Mouse (Mus musculus) limb, embryonic 10.5 days (tissue): ENCODE measurements around the gene Eif4e1b. TPM values are rescaled to one million over a fixed set of nuclear protein-coding genes. Genes with fewer than 3 reads are reported as not detected.

Experiments used
- DNase-seq: peaks from one replicate; pipeline ENCODE4 v3.0.0-alpha.2; 2017; ENCODE audit warnings: low spot score
- H3K27ac ChIP-seq: fragments of 300-500 bp; sonication (generic); 2 replicates; pipeline ENCODE4 v1.5.1; 2016; ENCODE audit warnings: mild to moderate bottlenecking
- H3K27me3 ChIP-seq: fragments of 300-500 bp; sonication (generic); 2 replicates; pipeline ENCODE4 v1.6.1; 2016; ENCODE audit warnings: low read depth, mild to moderate bottlenecking; ENCODE audit not compliant: poor library complexity, severe bottlenecking
- H3K36me3 ChIP-seq: fragments of 300-500 bp; sonication (generic); 2 replicates; pipeline ENCODE4 v1.6.1; 2016; ENCODE audit warnings: mild to moderate bottlenecking, moderate library complexity
- H3K4me1 ChIP-seq: fragments of 300-500 bp; sonication (generic); 2 replicates; pipeline ENCODE4 v1.6.1; 2016
- H3K4me3 ChIP-seq: fragments of 300-500 bp; sonication (generic); 2 replicates; pipeline ENCODE4 v1.5.1; 2016; ENCODE audit warnings: mild to moderate bottlenecking, moderate library complexity
- H3K9me3 ChIP-seq: fragments of 300-500 bp; sonication (generic); replicated peaks from 2 replicates; pipeline ENCODE4 v1.6.1; 2016; ENCODE audit warnings: mild to moderate bottlenecking
- WGBS: fragments of 180-500 bp; shearing (Covaris S2); methylation state at CpG from one replicate; pipeline ENCODE4 v1.1.7; 2016; 5-methylcytosine and 5-hydroxymethylcytosine counted together
- polyA plus RNA-seq: library from polyadenylated mRNA; unstranded; fragments of >200 nt; fragmentation: Nextera tagmentation; extraction: Ambion mirVana; gene quantifications from 2 replicates; pipeline ENCODE4 v1.2.1, GENCODE M21; 2016

The Eif4e1b gene
- polyA plus RNA-seq: not detected in 2 replicates

DNA sequence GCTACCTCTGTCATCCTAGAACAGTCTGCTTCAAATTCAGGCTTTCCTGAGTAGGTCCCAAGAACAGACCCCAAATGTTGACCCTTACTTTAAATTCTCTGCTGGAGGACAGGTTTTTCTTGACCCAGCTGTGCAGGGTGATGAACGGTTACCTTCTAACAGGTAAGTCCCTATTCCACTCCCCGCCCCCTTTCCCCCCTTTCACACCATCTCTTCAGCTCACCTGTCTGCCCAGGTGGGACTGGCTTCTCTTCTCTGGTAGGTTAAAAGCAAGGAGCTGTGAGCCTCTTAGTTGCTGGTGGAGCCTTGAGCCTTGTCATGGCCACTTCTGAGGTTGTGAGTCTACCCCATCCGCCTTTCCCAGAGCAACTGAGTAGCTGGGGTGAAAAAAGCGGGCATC lies at the start of gene Eif4e1b:
Eif4e1b (plus strand) TSS at position 301 of the 400 bp plus-strand sequence.
- 85% methylated on average over 4 of the region's 4 CpGs for WGBS

DNA sequence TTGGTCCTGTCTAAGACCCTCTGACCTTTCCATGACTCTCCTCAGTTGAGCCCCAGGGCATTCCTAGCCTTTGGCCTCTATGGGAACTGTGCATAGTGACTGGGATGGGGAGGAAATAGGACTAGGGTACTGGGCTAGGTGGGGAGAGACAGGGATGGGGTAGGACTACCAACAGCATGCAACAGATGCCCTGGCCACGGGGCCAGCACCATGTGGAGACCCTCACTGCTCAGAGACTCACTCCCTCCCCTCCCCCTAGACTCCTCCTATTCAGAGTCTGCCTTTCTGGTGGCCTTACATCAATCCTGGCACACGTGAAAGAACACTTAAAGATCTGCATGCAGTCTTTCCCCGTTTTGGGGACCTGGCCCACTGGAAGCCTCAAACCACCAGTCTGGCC lies 46.9 kb upstream of the Eif4e1b start:
- 24% methylated on average over 3 of the region's 3 CpGs for WGBS
- Histone ChIP-seq H3K27ac (no peak overlapping the region), H3K4me3 (peak overlapping the region; percentile 50; the same call in 1 of the 2 replicates), H3K9me3 (no peaks in the 10 kb centered on the region), H3K36me3 (no peaks in the 10 kb centered on the region), H3K27me3 (peaks cover 81% of the 10 kb centered on the region), H3K4me1 (peaks cover 17% of the 10 kb centered on the region)
- no peak for DNase-seq

More for the DNA sequence above, at the start of gene Eif4e1b:
- H3K27me3 ChIP-seq: peaks cover 12% of the 10 kb centered on the region; the same call in 1 of the 2 replicates
- H3K4me1 ChIP-seq: no peaks in the 10 kb centered on the region
- DNase-seq: no peak
- H3K36me3 ChIP-seq: no peaks in the 10 kb centered on the region
- no peaks in the 10 kb centered on the region for H3K9me3 ChIP-seq
- no peak within 1 kb of the TSS for H3K27ac ChIP-seq
- no peak within 1 kb of the TSS for H3K4me3 ChIP-seq

GRCm38 (mm10) chr13:54737488-54738212 lies 46.1 kb upstream of the Eif4e1b start:
- Histone ChIP-seq H3K4me1 (peaks cover 17% of the 10 kb centered on the region), H3K9me3 (no peaks in the 10 kb centered on the region), H3K36me3 (no peaks in the 10 kb centered on the region), H3K27ac (no peak overlapping the region), H3K27me3 (peaks cover 87% of the 10 kb centered on the region), H3K4me3 (peak overlapping the region; percentile 50)
- WGBS: 2% methylated on average over 87 of the region's 87 CpGs
- DNase-seq: peak; percentile 63

GRCm38 (mm10) chr13:54738213-54738601 lies 45.6 kb upstream of the Eif4e1b start:
- H3K9me3 ChIP-seq: no peaks in the 10 kb centered on the region
- peaks cover 17% of the 10 kb centered on the region for H3K4me1 ChIP-seq
- no peak for DNase-seq
- H3K4me3 ChIP-seq: peak overlapping the region; percentile 50
- H3K27ac ChIP-seq: no peak overlapping the region
- peaks cover 90% of the 10 kb centered on the region for H3K27me3 ChIP-seq
- no peaks in the 10 kb centered on the region for H3K36me3 ChIP-seq
- 5% methylated on average over 34 of the region's 34 CpGs for WGBS

- 46% methylated on average over 6 of the region's 6 CpGs for WGBS
These were observed 37.7 kb upstream of the Eif4e1b start for GRCm38 (mm10) chr13:54746110-54746509.

DNA sequence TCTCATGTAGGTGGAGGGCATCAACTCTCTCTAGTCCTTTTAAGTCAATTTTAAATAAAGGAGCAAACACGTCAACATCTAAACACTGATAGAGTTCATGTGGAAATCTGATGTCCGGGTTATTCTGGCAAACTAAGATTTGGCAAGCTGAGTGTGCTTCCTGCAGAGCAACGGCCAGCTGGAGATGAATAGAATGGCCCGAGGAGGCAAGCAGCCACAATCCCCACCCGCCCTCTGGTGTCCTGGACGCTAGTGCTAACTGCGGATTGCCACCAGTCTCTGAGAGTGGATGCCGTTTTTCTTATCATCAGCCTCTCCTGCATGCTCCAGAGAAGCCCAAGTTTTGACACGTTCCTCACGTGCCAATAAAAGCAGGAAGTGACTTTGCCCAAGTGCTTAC lies 36.9 kb upstream of the Eif4e1b start:
- H3K4me3 ChIP-seq: no peak overlapping the region
- peaks cover 20% of the 10 kb centered on the region for H3K4me1 ChIP-seq
- no peak for DNase-seq
- WGBS: 63% methylated on average over 10 of the region's 10 CpGs
- H3K27me3 ChIP-seq: peaks cover 71% of the 10 kb centered on the region
- no peak overlapping the region for H3K27ac ChIP-seq
- H3K36me3 ChIP-seq: no peaks in the 10 kb centered on the region
- no peaks in the 10 kb centered on the region for H3K9me3 ChIP-seq

More at GRCm38 (mm10) chr13:54746110-54746509, 37.7 kb upstream of the Eif4e1b start:
- Histone ChIP-seq H3K27me3 (peaks cover 75% of the 10 kb centered on the region), H3K27ac (no peak overlapping the region), H3K4me3 (no peak overlapping the region), H3K4me1 (peaks cover 20% of the 10 kb centered on the region), H3K9me3 (no peaks in the 10 kb centered on the region), H3K36me3 (no peaks in the 10 kb centered on the region)
- no peak for DNase-seq

DNA sequence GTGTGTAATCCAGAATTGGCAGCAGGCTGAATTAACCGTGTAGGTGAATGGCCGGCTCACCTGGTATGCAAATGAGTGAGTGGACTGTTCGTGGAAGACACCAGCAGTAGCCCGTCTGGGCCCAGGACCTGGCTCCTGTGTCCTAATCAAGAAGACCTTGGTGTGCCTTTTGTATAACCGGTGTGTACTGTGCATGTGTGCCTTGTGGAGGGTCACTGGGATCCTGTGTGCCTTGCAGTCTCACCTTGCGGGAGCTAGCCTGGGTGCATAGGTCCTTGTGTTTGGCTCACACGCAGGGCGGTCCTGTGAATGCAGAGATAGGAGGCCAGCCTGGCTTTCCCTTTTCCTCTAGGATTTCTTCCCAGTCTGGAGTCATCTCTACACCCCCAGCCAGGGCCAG lies 35.6 kb upstream of the Eif4e1b start:
- no peak overlapping the region for H3K27ac ChIP-seq
- H3K4me3 ChIP-seq: no peak overlapping the region
- no peaks in the 10 kb centered on the region for H3K36me3 ChIP-seq
- DNase-seq: no peak
- 85% methylated on average over 8 of the region's 8 CpGs for WGBS
- H3K9me3 ChIP-seq: no peaks in the 10 kb centered on the region
- peaks cover 20% of the 10 kb centered on the region for H3K4me1 ChIP-seq
- peaks cover 71% of the 10 kb centered on the region for H3K27me3 ChIP-seq

- Histone ChIP-seq H3K27me3 (peaks cover 73% of the 10 kb centered on the region), H3K36me3 (no peaks in the 10 kb centered on the region), H3K9me3 (no peaks in the 10 kb centered on the region), H3K4me1 (peaks cover 20% of the 10 kb centered on the region), H3K27ac (no peak overlapping the region), H3K4me3 (peak overlapping the region; percentile 66)
- 64% methylated on average over 10 of the region's 10 CpGs for WGBS
- DNase-seq: no peak
These were observed 35.1 kb upstream of the Eif4e1b start for GRCm38 (mm10) chr13:54748721-54749060.

DNA sequence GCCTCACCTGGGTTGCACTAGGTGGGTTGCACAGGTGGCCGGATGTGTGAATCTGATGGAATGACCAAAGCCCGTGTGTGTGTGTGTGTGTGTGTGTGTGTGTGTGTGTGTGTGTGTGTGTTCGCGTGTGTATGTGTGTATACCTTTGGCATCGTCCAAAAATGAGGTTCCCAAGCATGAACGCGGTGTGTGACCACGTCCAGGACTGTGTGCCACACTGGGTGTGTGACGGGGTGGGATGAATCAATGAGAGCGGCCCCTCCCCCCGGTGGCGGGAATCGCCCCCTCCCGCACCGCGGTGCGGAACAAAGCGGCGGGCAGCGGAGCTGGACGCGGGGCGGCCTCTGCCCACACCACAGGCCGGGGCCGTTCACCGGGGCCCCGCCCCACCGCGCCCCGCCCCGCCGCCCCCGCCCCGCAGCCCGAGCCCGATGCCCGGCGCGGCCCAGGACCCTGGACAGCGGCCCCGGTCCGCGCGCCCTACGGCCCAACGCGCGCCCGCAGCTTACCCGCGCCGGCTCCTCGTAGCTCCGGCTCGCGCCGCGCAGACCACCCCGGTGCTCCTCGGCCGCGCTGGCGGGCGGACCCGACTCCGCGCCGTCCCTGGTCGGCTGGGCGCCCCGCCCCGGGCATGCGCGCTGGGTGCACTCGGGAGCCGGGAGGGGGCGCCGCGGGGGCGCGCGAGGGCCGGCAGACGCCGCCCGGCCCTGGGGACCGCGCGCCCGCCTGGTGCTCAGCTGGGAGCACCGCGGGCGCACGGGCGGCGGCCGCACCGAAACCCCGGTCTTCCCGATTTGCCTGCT lies 34.5 kb upstream of the Eif4e1b start:
- Histone ChIP-seq H3K4me3 (peak overlapping the region; percentile 66), H3K27ac (peak overlapping the region; percentile 53), H3K36me3 (no peaks in the 10 kb centered on the region), H3K4me1 (peaks cover 20% of the 10 kb centered on the region), H3K9me3 (no peaks in the 10 kb centered on the region), H3K27me3 (peaks cover 78% of the 10 kb centered on the region)
- 3% methylated on average over 81 of the region's 100 CpGs for WGBS
- DNase-seq: peak; percentile 70

GRCm38 (mm10) chr13:54749864-54750411 lies 33.9 kb upstream of the Eif4e1b start, which contains the start of gene Gprin1:
TSS of gene Gprin1 (minus strand) at chr13:54749874.
- H3K9me3 ChIP-seq: no peaks in the 10 kb centered on the region
- peak within 1 kb of the TSS; percentile 53 for H3K27ac ChIP-seq
- no peak for DNase-seq
- H3K27me3 ChIP-seq: peaks cover 83% of the 10 kb centered on the region
- H3K4me3 ChIP-seq: peak within 1 kb of the TSS; percentile 66
- 6% methylated on average over 29 of the region's 29 CpGs for WGBS
- peaks cover 20% of the 10 kb centered on the region for H3K4me1 ChIP-seq
- no peaks in the 10 kb centered on the region for H3K36me3 ChIP-seq

GRCm38 (mm10) chr13:54750699-54751098 lies 33.1 kb upstream of the Eif4e1b start:
- Histone ChIP-seq H3K4me3 (no peak overlapping the region), H3K4me1 (peaks cover 20% of the 10 kb centered on the region), H3K27ac (no peak overlapping the region), H3K36me3 (no peaks in the 10 kb centered on the region), H3K9me3 (no peaks in the 10 kb centered on the region), H3K27me3 (peaks cover 83% of the 10 kb centered on the region)
- whole genome bisulfite sequencing: 1% methylated on average over 8 of the region's 8 CpGs
- peak; percentile 74 for DNase-seq

- WGBS: 79% methylated on average over 10 of the region's 10 CpGs
- no peak for DNase-seq
- H3K27me3 ChIP-seq: peaks cover 82% of the 10 kb centered on the region
These were observed 31.1 kb upstream of the Eif4e1b start for GRCm38 (mm10) chr13:54752656-54753055.

DNA sequence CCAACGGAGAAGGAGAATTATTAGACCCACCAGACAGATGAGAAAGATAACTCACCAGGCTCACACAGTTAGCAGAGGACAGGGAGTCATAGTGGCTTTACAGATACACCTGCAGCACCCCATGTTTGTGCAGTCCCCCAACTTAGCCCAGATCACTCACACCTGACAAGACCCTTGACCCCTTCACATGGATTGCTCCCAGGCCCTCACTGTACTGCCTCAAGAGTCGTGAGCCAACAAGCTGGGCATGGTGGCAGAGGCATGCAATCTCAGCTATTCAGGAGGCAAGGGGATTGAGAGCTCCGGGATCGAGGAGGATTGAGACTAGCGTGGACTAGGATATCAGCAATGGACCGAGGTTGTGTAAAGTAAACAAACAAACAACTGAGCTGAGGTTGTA lies 30.1 kb upstream of the Eif4e1b start:
- no peak overlapping the region for H3K27ac ChIP-seq
- H3K27me3 ChIP-seq: peaks cover 74% of the 10 kb centered on the region
- DNase-seq: no peak
- H3K4me1 ChIP-seq: peaks cover 30% of the 10 kb centered on the region
- H3K9me3 ChIP-seq: no peaks in the 10 kb centered on the region
- H3K36me3 ChIP-seq: no peaks in the 10 kb centered on the region
- WGBS: 75% methylated on average over 6 of the region's 6 CpGs
- no peak overlapping the region for H3K4me3 ChIP-seq

More at GRCm38 (mm10) chr13:54752656-54753055, 31.1 kb upstream of the Eif4e1b start:
- no peak overlapping the region for H3K4me3 ChIP-seq
- H3K36me3 ChIP-seq: no peaks in the 10 kb centered on the region
- no peak overlapping the region for H3K27ac ChIP-seq
- H3K4me1 ChIP-seq: peaks cover 22% of the 10 kb centered on the region
- H3K9me3 ChIP-seq: no peaks in the 10 kb centered on the region
